Mouse (Mus musculus): ENCODE measurements around the gene Olfr1393.

- TF ChIP-seq MAFK (IDR thresholded peaks at IDR 0.05; ENCODE audit: insufficient read depth, low read depth, low read length) (no peak), HCFC1 (IDR thresholded peaks at IDR 0.05; ENCODE audit: borderline replicate concordance, insufficient read depth, low read length) (no peak)
These were observed 9.1 kb downstream of the Olfr1393 start for GRCm38 (mm10) chr11:49287251-49287650.
